Mouse (Mus musculus) left cerebral cortex, adult 11 months (tissue): ENCODE data around the gene Vmn1r64.
"Not testable (repeated sequence)": the region's sequence is repeated elsewhere in the genome, so short reads cannot be mapped to it uniquely, and the experiment has no call there.

ENCODE experiments used
- DNase-seq: peaks from one replicate; pipeline ENCODE4 v3.0.0; 2022; ENCODE audit warnings: low spot score

The Vmn1r64 gene

GRCm38 (mm10) chr7:5884442-5884841, at the start of gene Vmn1r64:
Gene Vmn1r64 (minus strand): TSS chr7:5884542.
- no peak for DNase-seq

- DNase-seq: no peak
These were observed 14.9 kb upstream of the Vmn1r64 start for GRCm38 (mm10) chr7:5899238-5899637.

GRCm38 (mm10) chr7:5897245-5897644, 12.9 kb upstream of the Vmn1r64 start:
- DNase-seq: not testable (repeated sequence)
